Mouse (Mus musculus) heart, embryonic 15.5 days (tissue): ENCODE measurements at regions not wholly inside any gene's neighbourhood (a gene's known extent, or its start where the extent isn't known, plus 50 kb on each side); places are given as distances from the start of the nearest gene placed in this dataset.
A peak's percentile ranks its signal among the peaks of the same experiment; 100 is the strongest.

Source experiments
- ATAC-seq: fragments of 200-750 bp; cut with Nextera tagmentation; replicated peaks from 2 replicates; pipeline ENCODE4 v1.8.0; 2017; ENCODE audit warnings: low read depth, moderate TSS enrichment; ENCODE audit not compliant: insufficient number of reproducible peaks, insufficient read depth, low FRiP score
- H3K27ac ChIP-seq: fragments of 300-500 bp; sonication (generic); 2 replicates; pipeline ENCODE4 v1.5.1; 2015; ENCODE audit warnings: mild to moderate bottlenecking, inconsistent platforms
- H3K27me3 ChIP-seq: fragments of 300-500 bp; sonication (generic); 2 replicates; pipeline ENCODE4 v1.6.1; 2015; ENCODE audit warnings: inconsistent platforms
- H3K36me3 ChIP-seq: fragments of 300-500 bp; sonication (generic); 2 replicates; pipeline ENCODE4 v1.6.1; 2015; ENCODE audit warnings: mild to moderate bottlenecking, inconsistent platforms
- H3K4me1 ChIP-seq: fragments of 300-500 bp; sonication (generic); replicated peaks from 2 replicates; pipeline ENCODE4 v1.6.1; 2015; ENCODE audit warnings: inconsistent platforms
- H3K4me2 ChIP-seq: fragments of 300-500 bp; sonication (generic); 2 replicates; pipeline ENCODE4 v1.6.1; 2015; ENCODE audit warnings: inconsistent platforms, mild to moderate bottlenecking, moderate library complexity
- H3K4me3 ChIP-seq: fragments of 300-500 bp; sonication (generic); 2 replicates; pipeline ENCODE4 v1.5.1; 2015; ENCODE audit warnings: mild to moderate bottlenecking, inconsistent platforms
- H3K9ac ChIP-seq: fragments of 300-500 bp; sonication (generic); 2 replicates; pipeline ENCODE4 v1.6.1; 2015; ENCODE audit warnings: mild to moderate bottlenecking, inconsistent platforms
- H3K9me3 ChIP-seq: fragments of 300-500 bp; sonication (generic); replicated peaks from 2 replicates; pipeline ENCODE4 v1.6.1; 2016; ENCODE audit warnings: inconsistent platforms
- WGBS: fragments of 180-500 bp; shearing (Covaris S2); methylation state at CpG from one replicate; pipeline ENCODE4 v1.1.7; 2015; ENCODE audit warnings: mixed read lengths; 5-methylcytosine and 5-hydroxymethylcytosine counted together

DNA sequence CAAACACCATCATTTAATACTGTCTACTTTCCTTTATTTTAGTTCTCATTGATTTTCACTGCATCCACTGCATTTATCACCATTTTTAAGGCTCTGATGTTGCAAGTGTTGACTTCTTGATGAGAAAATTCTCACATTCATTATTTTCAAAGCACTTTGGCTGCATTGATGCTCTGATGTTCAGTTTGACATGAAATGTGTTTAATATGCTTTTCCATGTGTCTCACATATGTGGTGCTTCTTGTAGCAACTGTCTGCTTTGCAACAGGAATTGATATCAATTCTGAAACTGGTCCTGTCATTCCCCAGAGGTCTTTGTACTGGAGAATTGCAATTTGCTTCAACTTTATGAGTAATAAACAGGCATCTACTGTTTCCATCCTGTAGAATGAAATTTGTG lies 1676.1 kb upstream of the Flrt2 start:
- H3K9ac ChIP-seq = no peak overlapping the region
- no peaks in the 10 kb centered on the region for H3K4me1 ChIP-seq
- H3K36me3 ChIP-seq = no peaks in the 10 kb centered on the region
- no peak overlapping the region for H3K4me3 ChIP-seq
- no peaks in the 10 kb centered on the region for H3K27me3 ChIP-seq
- H3K27ac ChIP-seq = no peak overlapping the region
- no peak for ATAC-seq
- H3K4me2 ChIP-seq = no peak overlapping the region
- no peaks in the 10 kb centered on the region for H3K9me3 ChIP-seq

DNA sequence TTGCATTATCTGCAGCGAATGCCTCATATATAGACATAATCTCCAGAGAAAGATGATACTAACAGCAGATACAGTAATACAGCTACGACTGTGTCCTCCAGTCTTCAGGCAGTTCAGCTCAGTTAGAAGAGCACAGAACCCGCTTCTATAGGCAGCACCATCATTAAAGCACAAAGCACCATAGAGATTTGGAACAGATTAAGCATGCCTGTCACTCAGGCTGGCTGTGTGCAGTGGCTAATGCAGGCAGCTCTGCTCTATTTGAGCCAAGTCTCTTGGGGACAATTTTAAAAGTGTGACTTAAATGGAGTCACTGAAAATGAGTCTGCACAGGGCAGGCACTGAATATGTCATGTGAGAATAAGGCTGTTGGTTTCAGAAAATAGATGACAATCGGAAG lies 1660.7 kb upstream of the Flrt2 start:
- Histone ChIP-seq H3K9me3 (no peaks in the 10 kb centered on the region), H3K27me3 (no peaks in the 10 kb centered on the region), H3K36me3 (no peaks in the 10 kb centered on the region), H3K9ac (no peak overlapping the region), H3K4me1 (no peaks in the 10 kb centered on the region), H3K27ac (no peak overlapping the region), H3K4me2 (no peak overlapping the region), H3K4me3 (no peak overlapping the region)
- ATAC-seq = no peak
- 65% methylated on average over 4 of the region's 4 CpGs for WGBS

DNA sequence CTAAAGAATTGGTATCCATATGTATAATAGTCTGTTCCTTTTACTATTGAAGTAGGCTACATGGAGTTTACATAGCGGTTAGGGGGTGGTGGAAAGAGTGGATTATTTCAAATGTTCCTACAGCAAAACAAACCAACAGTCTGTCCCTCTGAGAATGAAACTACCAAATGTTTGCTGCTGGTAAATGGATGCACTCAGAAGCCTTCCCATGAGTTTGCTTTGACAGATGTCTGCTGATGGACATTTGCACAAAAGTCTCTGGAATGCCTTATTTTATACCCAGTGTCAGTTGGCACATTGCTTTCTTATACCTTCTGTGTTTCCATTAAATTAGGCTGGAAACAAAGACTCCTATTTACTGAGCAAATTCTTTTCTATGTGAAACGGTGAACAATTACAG lies 1644.1 kb upstream of the Flrt2 start:
- Histone ChIP-seq H3K9me3 (no peaks in the 10 kb centered on the region), H3K4me3 (no peak overlapping the region), H3K27ac (no peak overlapping the region), H3K27me3 (no peaks in the 10 kb centered on the region), H3K4me1 (no peaks in the 10 kb centered on the region), H3K4me2 (no peak overlapping the region), H3K9ac (no peak overlapping the region), H3K36me3 (no peaks in the 10 kb centered on the region)
- 84% methylated on average over 2 of the region's 2 CpGs for WGBS
- ATAC-seq = no peak

DNA sequence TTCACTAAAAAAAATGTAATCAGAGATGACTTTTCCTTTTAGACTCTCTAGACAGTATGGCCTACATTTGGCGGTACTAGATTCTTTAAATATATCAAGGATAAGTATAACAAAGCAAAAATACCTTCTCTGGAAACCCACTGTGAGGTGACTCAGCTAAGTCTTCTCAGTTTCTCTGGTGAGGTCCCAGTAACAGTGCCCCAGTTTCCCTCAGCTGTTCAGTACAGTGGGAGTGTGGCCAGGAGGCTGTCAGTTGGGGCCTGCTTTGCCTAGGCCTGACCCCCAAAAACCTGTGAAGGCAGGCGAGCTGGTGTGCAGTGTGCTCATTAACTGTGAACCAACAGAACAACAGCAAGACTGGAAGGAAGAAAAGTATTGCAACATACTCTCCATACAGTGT lies 1634.3 kb upstream of the Flrt2 start:
- WGBS = 90% methylated on average over 2 of the region's 2 CpGs
- Histone ChIP-seq H3K9me3 (no peaks in the 10 kb centered on the region), H3K27ac (no peak overlapping the region), H3K9ac (no peak overlapping the region), H3K4me3 (no peak overlapping the region), H3K36me3 (no peaks in the 10 kb centered on the region), H3K4me2 (no peak overlapping the region), H3K4me1 (no peaks in the 10 kb centered on the region), H3K27me3 (no peaks in the 10 kb centered on the region)
- no peak for ATAC-seq

DNA sequence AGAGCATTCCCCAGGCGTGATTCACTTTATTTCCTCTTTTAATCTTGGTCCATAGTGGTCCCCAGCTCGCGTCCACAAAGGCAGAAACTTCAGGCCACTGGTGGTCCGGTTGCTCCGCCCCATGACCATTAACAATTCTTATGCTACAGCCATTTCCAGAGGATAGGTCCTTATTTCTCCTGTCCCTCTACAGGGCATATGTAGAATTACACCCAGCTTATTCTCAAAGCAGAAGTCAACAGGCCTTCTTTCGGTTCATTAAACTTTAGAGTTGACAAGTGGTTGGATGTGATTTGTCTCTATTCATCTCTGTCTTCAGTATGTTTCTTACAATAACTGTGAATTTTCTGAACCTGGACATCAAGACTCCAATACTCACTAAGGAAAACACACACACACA lies 1632.4 kb upstream of the Flrt2 start:
- Histone ChIP-seq H3K9ac (no peak overlapping the region), H3K27ac (no peak overlapping the region), H3K9me3 (no peaks in the 10 kb centered on the region), H3K4me1 (no peaks in the 10 kb centered on the region), H3K36me3 (no peaks in the 10 kb centered on the region), H3K4me2 (no peak overlapping the region), H3K27me3 (no peaks in the 10 kb centered on the region), H3K4me3 (no peak overlapping the region)
- no peak for ATAC-seq
- 87% methylated on average over 6 of the region's 6 CpGs for WGBS

DNA sequence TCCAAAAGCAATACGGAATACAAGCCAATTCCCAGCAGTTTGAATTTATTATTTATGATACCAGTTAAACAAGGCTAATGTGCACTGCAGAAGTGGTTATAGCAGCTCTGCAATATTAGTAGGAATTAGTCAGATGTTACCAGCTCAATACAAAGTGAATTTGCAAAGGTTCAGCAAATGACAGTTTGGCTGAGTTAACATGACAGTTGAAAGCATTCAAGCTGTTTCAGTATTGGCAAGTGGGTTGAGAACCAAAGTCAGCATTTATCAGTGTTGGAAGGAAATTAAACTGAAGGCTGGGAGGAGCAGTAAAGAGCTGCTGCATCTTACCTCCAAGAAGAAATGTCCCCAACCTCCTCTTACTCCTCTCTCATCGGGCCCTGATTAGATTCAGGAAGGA lies 1631.7 kb upstream of the Flrt2 start:
- Histone ChIP-seq H3K27me3 (no peaks in the 10 kb centered on the region), H3K4me3 (no peak overlapping the region), H3K27ac (no peak overlapping the region), H3K9me3 (no peaks in the 10 kb centered on the region), H3K4me2 (no peak overlapping the region), H3K36me3 (no peaks in the 10 kb centered on the region), H3K4me1 (no peaks in the 10 kb centered on the region), H3K9ac (no peak overlapping the region)
- WGBS = 78% methylated on average over 2 of the region's 2 CpGs
- ATAC-seq = no peak

DNA sequence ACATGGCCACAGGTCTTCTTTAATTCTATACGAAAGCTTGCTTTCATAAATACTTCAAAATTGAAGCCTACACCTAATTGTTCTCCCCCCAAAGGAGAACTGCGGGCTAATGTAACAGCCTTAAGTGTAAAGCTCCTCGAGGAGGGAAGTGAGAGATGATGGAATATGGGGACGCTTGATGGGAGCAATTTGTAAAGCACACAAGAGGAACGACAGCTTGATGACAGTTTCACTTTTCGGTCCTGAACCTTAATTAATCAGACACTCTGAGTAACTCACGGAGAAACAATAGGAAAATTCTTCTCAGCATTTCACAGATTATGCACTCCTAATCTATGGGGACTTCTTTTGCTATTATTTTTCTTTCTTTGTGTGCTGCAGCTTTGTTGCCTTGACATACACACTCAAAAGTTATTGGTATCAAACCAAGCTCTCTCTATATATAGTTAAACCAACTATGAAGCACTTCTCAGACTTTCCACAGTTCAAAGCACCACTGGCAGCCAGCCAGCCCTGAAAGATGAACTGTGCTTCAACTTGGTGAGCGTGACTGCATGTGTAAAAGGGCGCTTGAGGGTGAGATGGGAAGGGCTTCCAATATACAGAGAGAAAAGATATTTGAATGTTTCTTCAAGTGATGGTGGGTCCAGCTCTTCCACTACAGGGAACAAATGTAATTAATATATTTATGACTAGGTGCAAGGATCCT lies 1625.4 kb upstream of the Flrt2 start:
- Histone ChIP-seq H3K4me1 (0 out of 2 replicates have a peak, but pooled peaks cover 4% of the 10 kb centered on the region), H3K4me2 (peak overlapping the region; percentile 49), H3K27me3 (no peaks in the 10 kb centered on the region), H3K9me3 (no peaks in the 10 kb centered on the region), H3K36me3 (no peaks in the 10 kb centered on the region), H3K4me3 (peak overlapping the region; percentile 30; the same call in 1 of the 2 replicates), H3K9ac (no peak overlapping the region), H3K27ac (peak overlapping the region; percentile 68)
- WGBS = 21% methylated on average over 9 of the region's 9 CpGs
- peak; percentile 75 for ATAC-seq

DNA sequence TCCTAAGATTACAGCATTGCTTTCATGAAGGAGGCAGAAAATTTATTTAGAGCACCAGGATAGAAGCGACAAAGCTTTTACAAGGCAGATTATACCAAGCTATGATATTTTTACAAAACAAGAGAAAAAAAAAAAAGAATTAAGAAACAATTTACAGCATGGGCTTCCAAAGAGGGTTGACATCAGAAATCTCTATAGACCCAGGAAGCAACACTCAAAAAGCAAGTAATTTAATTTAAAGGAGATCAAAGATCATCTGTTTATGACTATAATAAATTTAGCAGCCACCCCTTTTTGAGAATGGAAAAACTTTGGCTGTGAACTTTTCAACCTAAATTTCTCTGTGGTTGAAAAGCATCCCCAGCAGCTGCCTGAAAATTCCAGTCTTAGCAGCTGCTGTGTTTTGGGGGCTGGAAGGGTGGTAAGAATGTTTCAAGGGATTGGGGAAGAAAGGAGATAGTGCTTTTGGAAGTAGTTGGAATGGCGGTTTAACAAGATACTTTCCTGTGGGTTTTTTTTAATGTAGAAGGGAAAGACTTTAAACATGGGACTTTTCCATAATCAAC lies 1621.0 kb upstream of the Flrt2 start:
- H3K4me1 ChIP-seq = 0 out of 2 replicates have a peak, but pooled peaks cover 4% of the 10 kb centered on the region
- H3K9ac ChIP-seq = no peak overlapping the region
- WGBS = 67% methylated on average over 2 of the region's 2 CpGs
- H3K9me3 ChIP-seq = no peaks in the 10 kb centered on the region
- no peak overlapping the region for H3K4me2 ChIP-seq
- H3K4me3 ChIP-seq = no peak overlapping the region
- H3K27ac ChIP-seq = no peak overlapping the region
- H3K27me3 ChIP-seq = no peaks in the 10 kb centered on the region
- H3K36me3 ChIP-seq = no peaks in the 10 kb centered on the region
- no peak for ATAC-seq

DNA sequence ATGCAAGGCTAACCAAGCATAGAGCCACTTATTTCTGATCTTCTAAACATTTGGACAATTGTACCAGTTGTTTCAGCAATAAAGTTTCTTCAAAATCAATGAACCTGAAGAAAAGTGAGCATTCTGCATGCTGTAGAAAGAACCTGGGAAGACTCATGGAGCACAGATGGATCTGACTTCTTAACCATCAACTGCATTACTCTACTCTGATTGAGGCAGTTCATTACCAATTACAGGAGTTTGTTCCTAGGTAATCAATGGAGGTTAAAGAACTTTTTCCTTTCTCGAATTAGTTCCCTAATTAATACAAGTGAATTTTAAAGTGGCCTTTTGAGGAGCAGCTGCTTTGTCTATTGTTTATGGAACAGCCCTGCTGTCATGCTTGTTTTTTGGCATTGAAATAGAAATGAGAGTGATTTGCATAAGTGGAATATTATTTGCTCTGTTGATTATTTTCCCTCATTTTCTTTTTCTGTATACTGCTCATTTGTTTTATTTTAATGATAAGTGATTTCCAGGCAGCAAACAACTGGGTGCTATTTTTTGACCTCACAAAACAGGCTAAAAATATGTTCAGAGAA lies 1586.4 kb upstream of the Flrt2 start:
- Histone ChIP-seq H3K36me3 (no peaks in the 10 kb centered on the region), H3K4me2 (no peak overlapping the region), H3K4me3 (no peak overlapping the region), H3K9ac (no peak overlapping the region), H3K4me1 (no peaks in the 10 kb centered on the region), H3K27me3 (no peaks in the 10 kb centered on the region), H3K9me3 (no peaks in the 10 kb centered on the region), H3K27ac (no peak overlapping the region)
- WGBS = 56% methylated on average over 1 of the region's 1 CpGs
- ATAC-seq = no peak

DNA sequence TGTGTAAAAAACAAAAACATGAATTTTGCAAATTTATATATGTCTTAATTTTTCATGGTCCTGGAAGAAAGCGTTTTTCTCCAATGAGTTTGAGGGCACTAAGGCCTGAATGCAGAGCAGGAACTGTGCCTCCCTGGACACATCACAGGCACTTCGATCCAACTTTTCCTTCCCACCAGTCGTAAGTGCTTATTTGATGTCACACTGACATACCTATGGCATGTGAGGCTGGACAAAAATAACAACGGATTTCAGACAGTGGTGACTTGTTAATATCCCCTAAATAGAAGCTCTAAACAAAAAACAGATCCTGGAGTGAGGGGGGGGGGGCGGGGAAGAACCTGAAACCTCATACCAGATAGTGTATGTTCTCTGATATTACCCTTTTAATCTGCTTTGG lies 1541.9 kb upstream of the Flrt2 start:
- H3K4me2 ChIP-seq = no peak overlapping the region
- no peaks in the 10 kb centered on the region for H3K36me3 ChIP-seq
- H3K9ac ChIP-seq = no peak overlapping the region
- WGBS = 42% methylated on average over 5 of the region's 5 CpGs
- H3K27ac ChIP-seq = peak overlapping the region; percentile 62
- no peak overlapping the region for H3K4me3 ChIP-seq
- no peaks in the 10 kb centered on the region for H3K27me3 ChIP-seq
- peaks cover 12% of the 10 kb centered on the region; the same call in 1 of the 2 replicates for H3K4me1 ChIP-seq
- no peaks in the 10 kb centered on the region for H3K9me3 ChIP-seq
- ATAC-seq = peak; percentile 43; the same call in 1 of the 2 replicates

DNA sequence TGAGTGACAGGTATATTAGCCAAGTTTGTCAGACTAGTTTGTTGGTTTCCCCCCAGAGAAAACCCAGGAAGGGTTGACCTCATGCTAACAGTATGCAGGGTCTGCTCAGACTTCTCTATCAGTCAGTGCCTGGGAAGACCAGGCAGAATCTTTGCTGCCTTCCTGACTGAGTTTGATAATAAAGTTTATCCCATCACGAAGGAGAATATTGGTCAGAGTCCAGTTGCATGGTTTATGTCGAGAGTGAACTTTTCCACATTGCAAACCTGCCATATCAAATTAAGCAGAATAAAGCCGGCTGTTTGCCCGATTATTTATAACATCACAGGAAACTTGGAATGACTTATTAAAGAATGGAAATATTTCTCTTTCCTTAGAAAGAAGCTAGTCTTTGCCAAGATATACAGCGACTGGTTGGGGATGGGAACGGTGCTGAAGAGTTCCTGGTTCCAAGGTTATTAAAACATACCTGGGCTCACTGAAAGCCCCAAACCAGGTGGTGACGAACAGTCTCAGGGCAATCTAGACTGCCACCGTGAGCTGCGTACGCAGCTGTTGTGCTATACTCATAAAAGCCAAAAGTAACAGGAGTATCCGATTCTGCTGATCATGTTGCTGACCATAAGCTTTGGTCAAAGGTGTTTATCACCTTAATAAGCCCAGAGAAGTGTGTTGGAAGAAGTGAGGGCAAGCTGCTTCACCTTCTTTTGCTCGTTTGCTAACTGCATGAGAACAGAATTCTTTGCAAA lies 1536.7 kb upstream of the Flrt2 start:
- peak overlapping the region; percentile 30; the same call in 1 of the 2 replicates for H3K4me2 ChIP-seq
- no peaks in the 10 kb centered on the region for H3K27me3 ChIP-seq
- no peaks in the 10 kb centered on the region for H3K36me3 ChIP-seq
- peak overlapping the region; percentile 75 for H3K27ac ChIP-seq
- H3K9ac ChIP-seq = no peak overlapping the region
- H3K4me3 ChIP-seq = no peak overlapping the region
- no peaks in the 10 kb centered on the region for H3K9me3 ChIP-seq
- peaks cover 18% of the 10 kb centered on the region; the same call in 1 of the 2 replicates for H3K4me1 ChIP-seq
- WGBS = 41% methylated on average over 12 of the region's 12 CpGs
- ATAC-seq = peak; percentile 83
